Mouse (Mus musculus) forebrain, embryonic 13.5 days (tissue): ENCODE measurements around the gene Cdk6. TPM values are rescaled to one million over a fixed set of nuclear protein-coding genes. Genes with fewer than 3 reads are reported as not detected.
"Not testable (repeated sequence)": the region's sequence is repeated elsewhere in the genome, so short reads cannot be mapped to it uniquely, and the experiment has no call there.

Experiments used
- ATAC-seq: fragments of 200-750 bp; cut with Nextera tagmentation; 2 replicates; pipeline ENCODE4 v1.8.0; 2017
- H3K27ac ChIP-seq: fragments of 300-500 bp; sonication (generic); 2 replicates; pipeline ENCODE4 v1.5.1; 2015; ENCODE audit warnings: inconsistent platforms, mild to moderate bottlenecking, moderate library complexity
- H3K27me3 ChIP-seq: fragments of 300-500 bp; sonication (generic); 2 replicates; pipeline ENCODE4 v1.6.1; 2015; ENCODE audit warnings: mild to moderate bottlenecking, inconsistent platforms
- H3K36me3 ChIP-seq: fragments of 300-500 bp; sonication (generic); 2 replicates; pipeline ENCODE4 v1.6.1; 2015; ENCODE audit warnings: mild to moderate bottlenecking, inconsistent platforms; ENCODE audit not compliant: poor library complexity, severe bottlenecking
- H3K4me1 ChIP-seq: fragments of 300-500 bp; sonication (generic); 2 replicates; pipeline ENCODE4 v1.6.1; 2015; ENCODE audit warnings: inconsistent platforms
- H3K4me2 ChIP-seq: fragments of 300-500 bp; sonication (generic); 2 replicates; pipeline ENCODE4 v1.6.1; 2015; ENCODE audit warnings: inconsistent platforms, mild to moderate bottlenecking, moderate library complexity
- H3K4me3 ChIP-seq: fragments of 300-500 bp; sonication (generic); 2 replicates; pipeline ENCODE4 v1.5.1; 2015; ENCODE audit warnings: mild to moderate bottlenecking, inconsistent platforms
- H3K9ac ChIP-seq: fragments of 300-500 bp; sonication (generic); 2 replicates; pipeline ENCODE4 v1.6.1; 2015; ENCODE audit warnings: mild to moderate bottlenecking, inconsistent platforms
- H3K9me3 ChIP-seq: fragments of 300-500 bp; sonication (generic); replicated peaks from 2 replicates; pipeline ENCODE4 v1.6.1; 2016; ENCODE audit warnings: inconsistent platforms
- WGBS: fragments of 180-500 bp; shearing (Covaris S2); methylation state at CpG from one replicate; pipeline ENCODE4 v1.1.7; 2015; 5-methylcytosine and 5-hydroxymethylcytosine counted together
- polyA plus RNA-seq: library from polyadenylated mRNA; unstranded; fragments of >200 nt; fragmentation: Nextera tagmentation; extraction: Ambion mirVana; gene quantifications from 2 replicates; pipeline ENCODE4 v1.2.1, GENCODE M21; 2015

Cdk6 gene
- polyA plus RNA-seq, 1 experiment from 2014 or later, result 34.4 TPM

GRCm38 (mm10) chr5:3351836-3352235 lies 10.6 kb downstream of the Cdk6 start:
- H3K9me3 ChIP-seq, H3K27ac ChIP-seq, H3K9ac ChIP-seq, H3K4me3 ChIP-seq, H3K27me3 ChIP-seq, ATAC-seq, H3K4me2 ChIP-seq, H3K36me3 ChIP-seq: not testable (repeated sequence)
- WGBS, result 54% methylated on average over 4 of the region's 4 CpGs
- H3K4me1 ChIP-seq, result peaks cover 16% of the 10 kb centered on the region

- no peak for ATAC-seq
- Histone ChIP-seq H3K4me3 (no peak overlapping the region), H3K4me1 (peaks cover 16% of the 10 kb centered on the region), H3K9ac (no peak overlapping the region), H3K27me3 (no peaks in the 10 kb centered on the region), H3K9me3 (no peaks in the 10 kb centered on the region), H3K4me2 (no peak overlapping the region), H3K36me3 (no peaks in the 10 kb centered on the region), H3K27ac (no peak overlapping the region)
- WGBS, result 96% methylated on average over 3 of the region's 3 CpGs
Measured at GRCm38 (mm10) chr5:3352314-3352713, 11.0 kb downstream of the Cdk6 start.

- Histone ChIP-seq H3K9ac (no peak overlapping the region), H3K27ac (no peak overlapping the region), H3K9me3 (no peaks in the 10 kb centered on the region), H3K27me3 (no peaks in the 10 kb centered on the region), H3K4me3 (no peak overlapping the region), H3K4me2 (no peak overlapping the region), H3K36me3 (no peaks in the 10 kb centered on the region), H3K4me1 (peaks cover 16% of the 10 kb centered on the region)
- ATAC-seq, result no peak
- 92% methylated on average over 3 of the region's 3 CpGs for WGBS
Measured at GRCm38 (mm10) chr5:3352827-3353226, 11.5 kb downstream of the Cdk6 start.

DNA sequence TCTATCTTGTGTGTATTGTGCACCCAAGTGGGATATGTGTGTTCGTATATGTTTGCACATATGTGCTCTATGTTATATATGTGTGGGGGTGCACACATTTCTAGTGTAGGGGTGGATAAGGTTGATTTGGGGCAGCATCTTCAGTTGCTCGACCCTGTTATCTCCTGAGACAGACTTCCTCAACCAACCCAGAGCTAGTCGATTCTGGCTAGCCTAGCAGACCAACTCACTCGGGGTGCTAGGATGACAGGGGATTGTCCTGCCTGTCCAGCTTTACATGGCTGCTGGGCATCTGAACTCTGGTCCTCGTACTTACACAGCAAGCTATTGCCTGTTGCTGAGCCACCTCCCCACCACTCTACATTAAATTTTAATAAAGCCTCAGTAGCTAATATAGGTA lies 13.0 kb downstream of the Cdk6 start:
- Histone ChIP-seq H3K4me2 (no peak overlapping the region), H3K27me3 (no peaks in the 10 kb centered on the region), H3K4me3 (no peak overlapping the region), H3K27ac (no peak overlapping the region), H3K4me1 (peaks cover 16% of the 10 kb centered on the region), H3K36me3 (no peaks in the 10 kb centered on the region), H3K9me3 (no peaks in the 10 kb centered on the region), H3K9ac (no peak overlapping the region)
- no peak for ATAC-seq
- WGBS, result 96% methylated on average over 5 of the region's 5 CpGs

DNA sequence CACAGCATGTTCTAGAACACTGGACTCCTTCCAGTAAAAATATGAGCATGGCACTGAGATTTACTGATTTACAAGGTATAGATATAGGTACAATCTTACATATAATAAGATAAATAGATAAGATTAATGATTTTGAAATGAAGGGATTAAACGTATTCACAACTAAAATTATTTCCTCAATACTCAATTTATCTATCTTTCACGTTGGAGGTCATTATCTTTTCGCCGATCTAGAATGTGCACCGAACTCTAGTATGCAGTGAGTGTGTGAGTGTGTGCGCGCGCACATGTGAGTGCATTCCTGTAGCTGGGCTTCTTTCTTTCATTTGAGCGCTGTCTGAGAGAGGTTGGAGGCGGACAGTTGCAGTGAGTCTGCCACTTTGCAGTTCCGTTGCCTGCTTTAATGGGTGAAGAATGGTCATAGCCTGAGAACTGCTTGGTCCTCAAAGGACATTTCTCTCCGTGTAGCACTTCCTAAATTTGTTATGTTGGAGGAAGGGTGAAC lies 13.8 kb downstream of the Cdk6 start:
- no peaks in the 10 kb centered on the region for H3K27me3 ChIP-seq
- 0 out of 2 replicates have a peak overlapping the region, but pooled peaks have one; percentile 51 for H3K27ac ChIP-seq
- H3K36me3 ChIP-seq, result no peaks in the 10 kb centered on the region
- no peak overlapping the region for H3K4me3 ChIP-seq
- H3K4me2 ChIP-seq, result no peak overlapping the region
- peaks cover 16% of the 10 kb centered on the region for H3K4me1 ChIP-seq
- H3K9ac ChIP-seq, result no peak overlapping the region
- WGBS, result 89% methylated on average over 12 of the region's 12 CpGs
- peak; percentile 43; the same call in 1 of the 2 replicates for ATAC-seq
- H3K9me3 ChIP-seq, result no peaks in the 10 kb centered on the region

- Histone ChIP-seq H3K9me3 (no peaks in the 10 kb centered on the region), H3K4me1 (peaks cover 16% of the 10 kb centered on the region), H3K4me2 (0 out of 2 replicates have a peak overlapping the region, but pooled peaks have one; percentile 17), H3K4me3 (no peak overlapping the region), H3K27ac (0 out of 2 replicates have a peak overlapping the region, but pooled peaks have one; percentile 51), H3K9ac (no peak overlapping the region), H3K36me3 (no peaks in the 10 kb centered on the region), H3K27me3 (no peaks in the 10 kb centered on the region)
- ATAC-seq, result peak; percentile 82
- 52% methylated on average over 11 of the region's 11 CpGs for WGBS
Measured at GRCm38 (mm10) chr5:3355560-3356260, 14.4 kb downstream of the Cdk6 start.

- Histone ChIP-seq H3K4me2 (0 out of 2 replicates have a peak overlapping the region, but pooled peaks have one; percentile 17), H3K27me3 (no peaks in the 10 kb centered on the region), H3K9ac (no peak overlapping the region), H3K4me3 (no peak overlapping the region), H3K9me3 (no peaks in the 10 kb centered on the region), H3K4me1 (peaks cover 16% of the 10 kb centered on the region), H3K36me3 (no peaks in the 10 kb centered on the region), H3K27ac (no peak overlapping the region)
- 61% methylated on average over 10 of the region's 10 CpGs for WGBS
- ATAC-seq, result peak; percentile 46; the same call in 1 of the 2 replicates
Measured at GRCm38 (mm10) chr5:3356261-3356778, 15.0 kb downstream of the Cdk6 start.

- H3K4me3 ChIP-seq, result no peak overlapping the region
- H3K9ac ChIP-seq, result no peak overlapping the region
- H3K9me3 ChIP-seq, result no peaks in the 10 kb centered on the region
- no peak for ATAC-seq
- H3K27ac ChIP-seq, result no peak overlapping the region
- no peaks in the 10 kb centered on the region for H3K27me3 ChIP-seq
- H3K4me2 ChIP-seq, result no peak overlapping the region
- WGBS, result 93% methylated on average over 6 of the region's 6 CpGs
- no peaks in the 10 kb centered on the region for H3K36me3 ChIP-seq
- H3K4me1 ChIP-seq, result peaks cover 16% of the 10 kb centered on the region
Measured at GRCm38 (mm10) chr5:3357496-3357895, 16.2 kb downstream of the Cdk6 start.

- WGBS, result 85% methylated on average over 5 of the region's 5 CpGs
- Histone ChIP-seq H3K9ac (no peak overlapping the region), H3K36me3 (no peaks in the 10 kb centered on the region), H3K27me3 (no peaks in the 10 kb centered on the region), H3K4me2 (no peak overlapping the region), H3K4me3 (no peak overlapping the region), H3K4me1 (peaks cover 16% of the 10 kb centered on the region), H3K9me3 (no peaks in the 10 kb centered on the region), H3K27ac (no peak overlapping the region)
- ATAC-seq, result no peak
Measured at GRCm38 (mm10) chr5:3358687-3359520, 17.6 kb downstream of the Cdk6 start.

GRCm38 (mm10) chr5:3359914-3360313 lies 18.6 kb downstream of the Cdk6 start:
- ATAC-seq, result no peak
- WGBS, result 88% methylated on average over 7 of the region's 7 CpGs
- Histone ChIP-seq H3K4me2 (no peak overlapping the region), H3K4me3 (no peak overlapping the region), H3K9ac (no peak overlapping the region), H3K27ac (no peak overlapping the region), H3K4me1 (peaks cover 16% of the 10 kb centered on the region), H3K27me3 (no peaks in the 10 kb centered on the region), H3K9me3 (no peaks in the 10 kb centered on the region), H3K36me3 (no peaks in the 10 kb centered on the region)

GRCm38 (mm10) chr5:3361252-3361651 lies 20.0 kb downstream of the Cdk6 start:
- H3K9ac ChIP-seq, result no peak overlapping the region
- WGBS, result 91% methylated on average over 5 of the region's 5 CpGs
- no peaks in the 10 kb centered on the region for H3K9me3 ChIP-seq
- no peaks in the 10 kb centered on the region for H3K27me3 ChIP-seq
- ATAC-seq, result no peak
- no peak overlapping the region for H3K4me2 ChIP-seq
- peaks cover 4% of the 10 kb centered on the region; the same call in 1 of the 2 replicates for H3K4me1 ChIP-seq
- no peaks in the 10 kb centered on the region for H3K36me3 ChIP-seq
- no peak overlapping the region for H3K4me3 ChIP-seq
- no peak overlapping the region for H3K27ac ChIP-seq

- H3K27ac ChIP-seq, result no peak overlapping the region
- 91% methylated on average over 8 of the region's 8 CpGs for WGBS
- H3K36me3 ChIP-seq, result no peaks in the 10 kb centered on the region
- no peaks in the 10 kb centered on the region for H3K4me1 ChIP-seq
- no peak overlapping the region for H3K9ac ChIP-seq
- H3K9me3 ChIP-seq, result no peaks in the 10 kb centered on the region
- H3K4me3 ChIP-seq, result no peak overlapping the region
- no peak for ATAC-seq
- no peaks in the 10 kb centered on the region for H3K27me3 ChIP-seq
- no peak overlapping the region for H3K4me2 ChIP-seq
Measured at GRCm38 (mm10) chr5:3362111-3362510, 20.8 kb downstream of the Cdk6 start.
